Mouse (Mus musculus) heart, embryonic 12.5 days (tissue): ENCODE results near the gene Rhox11. TPM values are rescaled to one million over a fixed set of nuclear protein-coding genes. Genes with fewer than 3 reads are reported as not detected.
"Not testable (repeated sequence)": the region's sequence is repeated elsewhere in the genome, so short reads cannot be mapped to it uniquely, and the experiment has no call there.

ENCODE experiments used
- ATAC-seq: fragments of 200-750 bp; cut with Nextera tagmentation; 2 replicates; pipeline ENCODE4 v1.8.0; 2017; ENCODE audit warnings: moderate TSS enrichment, moderate library complexity; ENCODE audit not compliant: insufficient number of reproducible peaks, low FRiP score
- H3K27ac ChIP-seq: fragments of 300-500 bp; sonication (generic); 2 replicates; pipeline ENCODE4 v1.5.1; 2016; ENCODE audit warnings: mild to moderate bottlenecking, moderate library complexity; ENCODE audit not compliant: poor library complexity, severe bottlenecking
- H3K27me3 ChIP-seq: fragments of 300-500 bp; sonication (generic); replicated peaks from 2 replicates; pipeline ENCODE4 v1.6.1; 2016; ENCODE audit warnings: mild to moderate bottlenecking, moderate library complexity
- H3K36me3 ChIP-seq: fragments of 300-500 bp; sonication (generic); 2 replicates; pipeline ENCODE4 v1.6.1; 2016; ENCODE audit warnings: mild to moderate bottlenecking, moderate library complexity
- H3K4me1 ChIP-seq: fragments of 300-500 bp; sonication (generic); replicated peaks from 2 replicates; pipeline ENCODE4 v1.6.1; 2016; ENCODE audit warnings: mild to moderate bottlenecking
- H3K4me2 ChIP-seq: fragments of 300-500 bp; sonication (generic); 2 replicates; pipeline ENCODE4 v1.6.1; 2016; ENCODE audit warnings: mild to moderate bottlenecking, moderate library complexity
- H3K4me3 ChIP-seq: fragments of 300-500 bp; sonication (generic); 2 replicates; pipeline ENCODE4 v1.5.1; 2016; ENCODE audit warnings: mild to moderate bottlenecking
- H3K9ac ChIP-seq: fragments of 300-500 bp; sonication (generic); 2 replicates; pipeline ENCODE4 v1.6.1; 2016; ENCODE audit warnings: mild to moderate bottlenecking, moderate library complexity
- H3K9me3 ChIP-seq: fragments of 300-500 bp; sonication (generic); replicated peaks from 2 replicates; pipeline ENCODE4 v1.6.1; 2016; ENCODE audit warnings: mild to moderate bottlenecking, moderate library complexity
- WGBS: fragments of 180-500 bp; shearing (Covaris S2); methylation state at CpG from one replicate; pipeline ENCODE4 v1.1.7; 2016; 5-methylcytosine and 5-hydroxymethylcytosine counted together
- polyA plus RNA-seq: library from polyadenylated mRNA; unstranded; fragments of >200 nt; fragmentation: Nextera tagmentation; extraction: Ambion mirVana; gene quantifications from 2 replicates; pipeline ENCODE4 v1.2.1, GENCODE M21; 2016

Rhox11 gene
- polyA plus RNA-seq = not detected in 2 replicates

- H3K27me3 ChIP-seq = no peaks in the 10 kb centered on the region
- H3K4me3 ChIP-seq = no peak within 1 kb of the TSS
- no peak for ATAC-seq
- H3K36me3 ChIP-seq = no peaks in the 10 kb centered on the region
- no peak within 1 kb of the TSS for H3K4me2 ChIP-seq
- H3K27ac ChIP-seq = no peak within 1 kb of the TSS
- H3K4me1 ChIP-seq = no peaks in the 10 kb centered on the region
- WGBS = 78% methylated on average over 9 of the region's 9 CpGs
- H3K9me3 ChIP-seq = no peaks in the 10 kb centered on the region
- H3K9ac ChIP-seq = no peak within 1 kb of the TSS
Observed at GRCm38 (mm10) chrX:38085041-38085440, at the start of gene Rhox11. Rhox11 (minus strand) TSS chrX:38085141.

DNA sequence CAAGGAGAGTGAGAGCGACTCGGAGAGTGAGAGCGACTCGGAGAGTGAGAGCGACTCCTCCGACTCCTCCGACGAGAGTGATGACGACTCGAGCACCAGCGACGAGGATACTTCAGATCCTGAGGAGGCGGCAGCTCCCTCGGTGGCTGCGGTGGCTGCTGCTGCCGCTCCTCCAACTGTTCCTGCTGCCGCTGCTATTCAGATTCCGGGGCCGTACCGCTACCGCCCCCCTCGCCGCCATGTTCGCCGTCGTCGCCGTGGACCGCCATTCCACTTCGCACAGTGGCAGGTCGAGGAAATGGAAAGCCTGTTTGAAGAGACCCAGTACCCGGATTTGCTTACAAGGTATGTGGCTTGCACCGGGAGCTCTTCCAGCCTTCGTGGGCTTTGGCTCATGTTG, 36.5 kb upstream of the Rhox11 start:
- Histone ChIP-seq H3K27me3 (no peaks in the 10 kb centered on the region), H3K4me2 (no peak overlapping the region), H3K36me3 (no peaks in the 10 kb centered on the region), H3K4me3 (no peak overlapping the region), H3K9me3 (peaks cover 24% of the 10 kb centered on the region), H3K9ac (no peak overlapping the region), H3K4me1 (no peaks in the 10 kb centered on the region), H3K27ac (no peak overlapping the region)
- ATAC-seq = no peak
- 78% methylated on average over 34 of the region's 34 CpGs for WGBS

DNA sequence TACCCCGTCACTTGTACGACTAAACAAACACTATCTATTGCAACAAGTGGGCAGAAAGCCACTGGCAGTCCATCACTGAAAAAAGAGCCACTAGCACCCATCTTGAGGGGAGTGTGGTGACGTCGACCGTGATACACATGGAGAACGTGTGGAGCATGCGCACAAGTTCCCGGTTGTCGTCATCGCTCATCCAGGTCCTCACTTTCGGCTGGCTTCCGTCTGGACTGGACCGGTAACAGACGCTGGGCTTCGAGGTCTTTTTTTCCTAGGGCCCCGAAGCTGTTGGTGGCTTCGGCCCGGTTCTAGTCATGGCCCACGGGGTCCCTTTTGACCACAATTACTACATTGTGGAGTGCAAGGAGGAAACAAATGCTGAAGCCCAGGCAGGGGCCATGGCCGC, 36.0 kb upstream of the Rhox11 start, which contains the start of gene Rhox13:
Gene Rhox13 (plus strand): TSS at position 238 of the 400 bp plus-strand sequence.
- WGBS = 88% methylated on average over 20 of the region's 20 CpGs
- Histone ChIP-seq H3K27me3 (no peaks in the 10 kb centered on the region), H3K9ac (no peak within 1 kb of the TSS), H3K4me3 (no peak within 1 kb of the TSS), H3K36me3 (no peaks in the 10 kb centered on the region), H3K27ac (no peak within 1 kb of the TSS), H3K9me3 (peaks cover 24% of the 10 kb centered on the region), H3K4me1 (no peaks in the 10 kb centered on the region), H3K4me2 (no peak within 1 kb of the TSS)
- ATAC-seq = no peak

GRCm38 (mm10) chrX:38110807-38111206, 25.9 kb upstream of the Rhox11 start, which contains the start of gene Rhox12:
Rhox12 (minus strand) TSS chrX:38110907.
- Histone ChIP-seq H3K27ac (no peak within 1 kb of the TSS), H3K9me3 (no peaks in the 10 kb centered on the region), H3K27me3 (no peaks in the 10 kb centered on the region), H3K4me3 (no peak within 1 kb of the TSS), H3K9ac (no peak within 1 kb of the TSS), H3K4me2 (no peak within 1 kb of the TSS), H3K36me3 (no peaks in the 10 kb centered on the region), H3K4me1 (no peaks in the 10 kb centered on the region)
- 68% methylated on average over 4 of the region's 4 CpGs for WGBS
- no peak for ATAC-seq

- Histone ChIP-seq H3K9ac (no peak overlapping the region), H3K4me2 (no peak overlapping the region), H3K4me3 (no peak overlapping the region), H3K4me1 (no peaks in the 10 kb centered on the region), H3K9me3 (no peaks in the 10 kb centered on the region), H3K27me3 (no peaks in the 10 kb centered on the region), H3K36me3 (no peaks in the 10 kb centered on the region), H3K27ac (no peak overlapping the region)
- 21% methylated on average over 12 of the region's 12 CpGs for WGBS
- no peak for ATAC-seq
Observed at GRCm38 (mm10) chrX:38084226-38084625, 715 bp downstream of the Rhox11 start.

DNA sequence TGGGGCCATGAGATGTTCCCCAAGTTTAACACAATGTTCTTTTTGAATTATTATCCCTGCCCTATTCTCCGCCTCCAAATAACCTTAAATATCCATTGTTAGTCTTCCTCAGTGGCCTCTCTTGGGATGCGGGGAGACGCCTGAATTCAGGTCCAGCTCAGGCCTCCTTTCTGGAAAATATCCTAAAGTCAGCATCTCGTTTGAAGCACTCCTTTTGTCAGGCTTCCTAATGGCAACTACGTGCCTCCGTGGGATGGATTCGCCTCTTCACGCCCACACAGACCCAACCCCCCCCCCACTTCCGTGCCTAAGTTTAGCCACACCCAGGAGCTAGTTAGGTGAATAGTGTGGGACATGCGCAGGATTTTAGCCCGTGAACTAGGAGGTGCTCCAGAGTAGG, 18.8 kb downstream of the Rhox11 start, which contains the start of gene Rhox10:
Gene Rhox10 (plus strand): TSS at position 301 of the 400 bp plus-strand sequence.
- 73% methylated on average over 11 of the region's 11 CpGs for WGBS
- H3K9me3 ChIP-seq = peaks cover 9% of the 10 kb centered on the region; the same call in 1 of the 2 replicates
- ATAC-seq = no peak

GRCm38 (mm10) chrX:38061544-38061943, 23.4 kb downstream of the Rhox11 start:
- ATAC-seq = no peak
- H3K4me3 ChIP-seq = no peak overlapping the region
- H3K9me3 ChIP-seq = peaks cover 8% of the 10 kb centered on the region; the same call in 1 of the 2 replicates
- WGBS = 3% methylated on average over 1 of the region's 1 CpGs
- no peaks in the 10 kb centered on the region for H3K36me3 ChIP-seq
- H3K4me2 ChIP-seq = no peak overlapping the region
- no peak overlapping the region for H3K27ac ChIP-seq
- H3K9ac ChIP-seq = no peak overlapping the region
- H3K27me3 ChIP-seq = no peaks in the 10 kb centered on the region
- no peaks in the 10 kb centered on the region for H3K4me1 ChIP-seq

More for the DNA sequence above, 18.8 kb downstream of the Rhox11 start, which contains the start of gene Rhox10:
- H3K4me1 ChIP-seq = no peaks in the 10 kb centered on the region
- H3K27me3 ChIP-seq = no peaks in the 10 kb centered on the region
- H3K36me3 ChIP-seq = no peaks in the 10 kb centered on the region
- no peak within 1 kb of the TSS for H3K27ac ChIP-seq
- no peak within 1 kb of the TSS for H3K4me2 ChIP-seq
- H3K4me3 ChIP-seq = no peak within 1 kb of the TSS
- no peak within 1 kb of the TSS for H3K9ac ChIP-seq

DNA sequence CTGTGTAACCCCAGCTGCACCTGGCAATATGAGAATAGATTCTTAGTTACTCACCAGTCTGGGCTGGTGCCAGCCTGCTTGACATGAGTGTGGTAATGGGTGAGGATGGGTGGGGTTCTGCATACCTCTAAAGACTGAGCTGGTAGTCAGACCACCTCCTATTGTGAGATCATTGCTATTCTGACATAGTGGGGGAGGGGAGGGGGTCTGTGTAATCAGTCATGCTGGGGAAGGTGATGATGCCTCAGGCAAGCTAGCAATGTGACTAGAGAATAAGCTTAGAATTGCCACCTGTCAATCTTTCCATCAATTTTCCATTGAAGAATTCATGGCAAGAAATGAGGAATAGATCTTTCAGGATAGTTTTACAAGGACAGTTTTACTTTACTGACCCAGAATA, 41.9 kb downstream of the Rhox11 start, which contains the start of gene Btg1-ps2:
Gene Btg1-ps2 (minus strand): TSS at position 101 of the 400 bp plus-strand sequence.
- H3K27ac ChIP-seq, H3K4me3 ChIP-seq, H3K9ac ChIP-seq, ATAC-seq, H3K9me3 ChIP-seq, H3K27me3 ChIP-seq, H3K36me3 ChIP-seq, H3K4me1 ChIP-seq, H3K4me2 ChIP-seq: not testable (repeated sequence)

GRCm38 (mm10) chrX:38039666-38040065, 45.3 kb downstream of the Rhox11 start:
- Histone ChIP-seq H3K9ac (no peak overlapping the region), H3K27ac (no peak overlapping the region), H3K27me3 (no peaks in the 10 kb centered on the region), H3K9me3 (no peaks in the 10 kb centered on the region), H3K4me2 (no peak overlapping the region), H3K4me1 (no peaks in the 10 kb centered on the region), H3K36me3 (no peaks in the 10 kb centered on the region), H3K4me3 (no peak overlapping the region)
- ATAC-seq = no peak
- 94% methylated on average over 5 of the region's 5 CpGs for WGBS

DNA sequence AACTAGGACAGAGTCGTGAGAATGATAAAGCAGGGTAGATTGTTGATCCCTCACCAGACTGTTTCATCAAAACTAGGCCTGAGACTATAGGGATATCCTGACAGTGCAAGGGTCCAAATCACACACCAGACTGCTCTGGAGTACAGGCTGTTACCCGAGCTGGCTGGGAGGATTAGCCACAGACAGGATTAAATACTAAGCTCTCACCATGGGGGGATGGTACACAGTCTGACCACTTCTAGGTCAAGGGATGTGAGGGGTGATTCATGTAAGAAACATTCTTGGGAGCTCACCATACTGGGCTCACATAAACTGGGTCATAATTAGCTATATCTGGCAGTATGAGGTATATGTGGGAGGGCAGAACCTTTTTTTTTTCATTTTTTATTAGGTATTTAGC, 51.1 kb downstream of the Rhox11 start:
- no peaks in the 10 kb centered on the region for H3K9me3 ChIP-seq
- H3K27ac ChIP-seq = no peak overlapping the region
- no peak overlapping the region for H3K9ac ChIP-seq
- no peak overlapping the region for H3K4me3 ChIP-seq
- no peaks in the 10 kb centered on the region for H3K4me1 ChIP-seq
- 49% methylated on average over 2 of the region's 2 CpGs for WGBS
- H3K4me2 ChIP-seq = no peak overlapping the region
- no peak for ATAC-seq
- H3K36me3 ChIP-seq = no peaks in the 10 kb centered on the region
- no peaks in the 10 kb centered on the region for H3K27me3 ChIP-seq
